Mouse (Mus musculus) limb, embryonic 10.5 days (tissue): ENCODE data around the gene Hist2h2aa2. TPM values are rescaled to one million over a fixed set of nuclear protein-coding genes. Genes with fewer than 3 reads are reported as not detected.

ENCODE experiments used
- DNase-seq: peaks from one replicate; pipeline ENCODE4 v3.0.0-alpha.2; 2017; ENCODE audit warnings: low spot score
- H3K27ac ChIP-seq: fragments of 300-500 bp; sonication (generic); 2 replicates; pipeline ENCODE4 v1.5.1; 2016; ENCODE audit warnings: mild to moderate bottlenecking
- H3K27me3 ChIP-seq: fragments of 300-500 bp; sonication (generic); 2 replicates; pipeline ENCODE4 v1.6.1; 2016; ENCODE audit warnings: low read depth, mild to moderate bottlenecking; ENCODE audit not compliant: poor library complexity, severe bottlenecking
- H3K36me3 ChIP-seq: fragments of 300-500 bp; sonication (generic); 2 replicates; pipeline ENCODE4 v1.6.1; 2016; ENCODE audit warnings: mild to moderate bottlenecking, moderate library complexity
- H3K4me1 ChIP-seq: fragments of 300-500 bp; sonication (generic); 2 replicates; pipeline ENCODE4 v1.6.1; 2016
- H3K4me3 ChIP-seq: fragments of 300-500 bp; sonication (generic); 2 replicates; pipeline ENCODE4 v1.5.1; 2016; ENCODE audit warnings: mild to moderate bottlenecking, moderate library complexity
- H3K9me3 ChIP-seq: fragments of 300-500 bp; sonication (generic); replicated peaks from 2 replicates; pipeline ENCODE4 v1.6.1; 2016; ENCODE audit warnings: mild to moderate bottlenecking
- WGBS: fragments of 180-500 bp; shearing (Covaris S2); methylation state at CpG from one replicate; pipeline ENCODE4 v1.1.7; 2016; 5-methylcytosine and 5-hydroxymethylcytosine counted together
- microRNA-seq: library from miRNA; unstranded; fragments of <30 nt; microRNA quantifications from one replicate; pipeline ENCODE4, GENCODE M21; 2017
- polyA plus RNA-seq: library from polyadenylated mRNA; unstranded; fragments of >200 nt; fragmentation: Nextera tagmentation; extraction: Ambion mirVana; gene quantifications from 2 replicates; pipeline ENCODE4 v1.2.1, GENCODE M21; 2016

The Hist2h2aa2 gene
- polyA plus RNA-seq, 1 experiment from 2014 or later, result 27.3 TPM

DNA sequence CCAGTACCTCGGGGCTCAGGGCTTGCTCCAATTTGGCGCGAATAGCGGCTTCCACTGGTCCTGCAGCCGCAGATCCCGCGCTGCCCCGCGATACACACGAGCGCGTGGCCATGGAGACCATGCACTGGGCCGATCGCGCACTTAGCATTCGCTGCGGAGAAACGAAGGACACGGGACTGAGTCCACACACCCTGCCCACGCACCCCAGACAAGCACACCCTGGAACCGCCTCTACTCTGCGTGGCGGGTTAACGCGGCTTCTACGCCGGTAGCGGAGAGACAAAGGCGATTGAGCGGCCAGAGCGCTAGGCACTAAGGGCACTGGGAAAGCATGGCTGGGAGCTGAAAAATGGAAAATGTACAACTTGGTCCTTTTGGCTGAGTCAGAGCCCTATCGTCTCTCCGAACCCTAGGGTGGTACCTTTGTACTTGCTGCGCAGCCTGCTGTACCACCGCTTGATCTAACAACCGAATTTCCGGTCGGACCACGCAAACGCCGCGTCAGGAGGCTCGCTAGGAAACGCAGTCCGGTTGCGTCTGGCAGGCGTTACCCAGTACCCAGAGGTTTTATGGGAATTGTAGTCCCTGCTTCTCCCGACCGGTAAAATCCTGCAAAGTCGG is 42.8 kb downstream of the Hist2h2aa2 start:
- Histone ChIP-seq H3K9me3 (no peaks in the 10 kb centered on the region), H3K4me3 (peak overlapping the region; percentile 66), H3K27me3 (no peaks in the 10 kb centered on the region), H3K4me1 (peaks cover 37% of the 10 kb centered on the region), H3K27ac (peak overlapping the region; percentile 98), H3K36me3 (peaks cover 13% of the 10 kb centered on the region)
- under 1% methylated on average over 50 of the region's 50 CpGs for WGBS
- DNase-seq, result peak; percentile 88

- H3K9me3 ChIP-seq, result no peaks in the 10 kb centered on the region
- H3K36me3 ChIP-seq, result peaks cover 13% of the 10 kb centered on the region
- peak overlapping the region; percentile 98 for H3K27ac ChIP-seq
- 23% methylated on average over 27 of the region's 27 CpGs for WGBS
- DNase-seq, result no peak
- H3K4me1 ChIP-seq, result peaks cover 38% of the 10 kb centered on the region
- H3K4me3 ChIP-seq, result peak overlapping the region; percentile 66
- no peaks in the 10 kb centered on the region for H3K27me3 ChIP-seq
These were observed 43.5 kb downstream of the Hist2h2aa2 start for GRCm38 (mm10) chr3:96196437-96197128.

DNA sequence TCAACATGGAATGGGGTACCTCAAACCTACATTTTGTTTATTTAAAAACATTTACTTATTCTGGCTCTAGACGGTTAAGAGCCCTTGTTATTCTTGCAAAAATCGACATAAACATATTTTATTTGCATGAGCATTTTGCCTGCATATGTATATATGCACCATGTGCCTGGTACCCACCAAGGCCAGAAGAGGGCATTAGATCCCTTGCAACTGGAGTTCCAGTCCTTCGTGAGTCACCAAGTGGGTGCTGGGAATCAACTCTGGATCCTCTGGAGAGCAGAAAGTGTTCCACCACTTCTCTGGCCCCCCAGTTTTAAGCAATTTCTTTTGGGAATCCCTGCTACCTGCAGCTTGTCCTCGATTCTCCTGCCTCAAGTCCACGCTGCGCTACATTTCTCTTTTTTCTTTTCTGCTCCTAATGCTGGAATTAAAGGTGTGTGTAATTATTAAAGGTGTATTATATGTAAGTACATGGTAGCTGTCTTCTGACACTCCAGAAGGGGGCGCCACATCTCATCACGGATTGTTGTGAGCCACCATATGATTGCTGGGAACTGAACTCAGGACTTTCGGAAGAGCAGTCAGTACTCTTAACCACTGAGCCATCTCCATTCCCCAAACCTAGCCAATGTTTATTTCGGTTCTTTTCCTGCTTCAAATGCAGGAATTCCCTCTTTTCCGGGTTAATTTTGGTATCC is 44.3 kb downstream of the Hist2h2aa2 start:
- H3K27ac ChIP-seq, result no peak overlapping the region
- no peaks in the 10 kb centered on the region for H3K27me3 ChIP-seq
- 90% methylated on average over 11 of the region's 11 CpGs for WGBS
- peak overlapping the region; percentile 66; the same call in 1 of the 2 replicates for H3K4me3 ChIP-seq
- H3K4me1 ChIP-seq, result peaks cover 38% of the 10 kb centered on the region
- no peak for DNase-seq
- H3K36me3 ChIP-seq, result peaks cover 13% of the 10 kb centered on the region
- H3K9me3 ChIP-seq, result no peaks in the 10 kb centered on the region

- Histone ChIP-seq H3K4me3 (no peak overlapping the region), H3K27me3 (no peaks in the 10 kb centered on the region), H3K36me3 (peaks cover 13% of the 10 kb centered on the region), H3K4me1 (peaks cover 38% of the 10 kb centered on the region), H3K9me3 (no peaks in the 10 kb centered on the region), H3K27ac (no peak overlapping the region)
- WGBS, result 90% methylated on average over 10 of the region's 10 CpGs
- no peak for DNase-seq
These were observed 45.1 kb downstream of the Hist2h2aa2 start for GRCm38 (mm10) chr3:96194966-96195365.

DNA sequence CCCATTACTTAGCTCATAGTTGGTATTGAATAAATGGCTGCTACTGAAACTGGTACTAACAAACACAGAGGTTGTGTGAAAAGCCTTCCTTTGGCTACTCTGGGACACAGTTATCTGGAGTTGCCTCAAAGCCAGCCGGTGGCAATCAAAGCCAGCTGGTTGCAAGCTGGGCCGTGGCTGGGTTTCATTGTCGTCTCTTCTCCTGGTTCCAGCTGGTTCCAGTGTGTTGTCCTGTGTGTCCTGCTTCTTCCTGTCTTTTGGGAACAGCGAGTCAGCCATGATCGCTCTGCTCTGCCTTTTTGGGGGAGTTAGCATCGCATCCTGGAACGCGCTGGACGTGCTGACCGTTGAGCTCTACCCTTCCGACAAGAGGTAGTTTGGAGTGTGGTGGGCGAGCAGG is 47.1 kb downstream of the Hist2h2aa2 start:
- Histone ChIP-seq H3K27me3 (no peaks in the 10 kb centered on the region), H3K4me1 (peaks cover 31% of the 10 kb centered on the region), H3K36me3 (peaks cover 17% of the 10 kb centered on the region), H3K27ac (peak overlapping the region; percentile 66), H3K9me3 (no peaks in the 10 kb centered on the region), H3K4me3 (no peak overlapping the region)
- DNase-seq, result no peak
- WGBS, result 57% methylated on average over 12 of the region's 12 CpGs

Small RNAs within 50 kb of the gene (microRNA-seq; reads per million reads assigned to microRNA genes)
- gene Gm44492, result not detected
- not detected for gene Gm47311
- not detected for gene Gm47313

Other genes starting within 250 kb of the Hist2h2aa2 start
- 77.7 and 81.9 TPM in 2 replicates for gene Plekho1, start 244.3 kb downstream of the Hist2h2aa2 start, polyA plus RNA-seq
- gene Vps45, start 181.8 kb downstream of the Hist2h2aa2 start, polyA plus RNA-seq, result 22.4 and 23.6 TPM in 2 replicates
- gene Otud7b, start 135.7 kb downstream of the Hist2h2aa2 start, polyA plus RNA-seq, result 18.6 and 19.2 TPM in 2 replicates
- 10.8 and 18.2 TPM in 2 replicates for gene Mtmr11, start 78.3 kb downstream of the Hist2h2aa2 start, polyA plus RNA-seq
- gene Sf3b4, start 67.9 kb downstream of the Hist2h2aa2 start, polyA plus RNA-seq, result 290 and 304 TPM in 2 replicates
- gene Sv2a, start 59.1 kb downstream of the Hist2h2aa2 start, polyA plus RNA-seq, result 3.6 and 3.9 TPM in 2 replicates
- 74.2 and 76.5 TPM in 2 replicates for gene Bola1, start 20.6 kb downstream of the Hist2h2aa2 start, polyA plus RNA-seq
- 0.63 and 1.2 TPM in 2 replicates for gene Hist2h2ab, start 20.4 kb downstream of the Hist2h2aa2 start, polyA plus RNA-seq
- 11.7 and 16.3 TPM in 2 replicates for gene Hist2h2ac, start 19.4 kb downstream of the Hist2h2aa2 start, polyA plus RNA-seq
- 3.4 and 5.8 TPM in 2 replicates for gene Hist2h2be, start 19.2 kb downstream of the Hist2h2aa2 start, polyA plus RNA-seq
- gene Hist2h3c2, start 1.1 kb downstream of the Hist2h2aa2 start, polyA plus RNA-seq, result 6.5 and 7.3 TPM in 2 replicates
- gene Hist2h2aa1, start 5.2 kb upstream of the Hist2h2aa2 start, polyA plus RNA-seq, result 12.7 and 15.9 TPM in 2 replicates
- gene Hist2h3c1, start 6.4 kb upstream of the Hist2h2aa2 start, polyA plus RNA-seq, result 0.41 TPM in 1 of 2 replicates, not detected in the other
- gene Hist2h4, start 23.0 kb upstream of the Hist2h2aa2 start, polyA plus RNA-seq, result 7.7 and 9.4 TPM in 2 replicates
- gene Hist2h3b, start 28.4 kb upstream of the Hist2h2aa2 start, polyA plus RNA-seq, result 48.3 and 54.0 TPM in 2 replicates
- gene Hist2h2bb, start 29.5 kb upstream of the Hist2h2aa2 start, polyA plus RNA-seq, result 8.2 and 10.7 TPM in 2 replicates
- gene Fcgr1, start 53.7 kb upstream of the Hist2h2aa2 start, polyA plus RNA-seq, result 0.60 and 0.85 TPM in 2 replicates
- 0.14 TPM in 1 of 2 replicates, not detected in the other for gene BC107364, start 212.0 kb upstream of the Hist2h2aa2 start, polyA plus RNA-seq